Mouse (Mus musculus) gastrocnemius, postnatal 10 days (tissue): Measurements from ENCODE around the gene Onecut1. TPM values are rescaled to one million over a fixed set of nuclear protein-coding genes. Genes with fewer than 3 reads are reported as not detected.

Experiments used
- DNase-seq: peaks from one replicate; pipeline ENCODE4 v3.0.0; 2021; ENCODE audit warnings: mixed read lengths
- total RNA-seq, 2 experiments: library from RNA; stranded (reverse); gene quantifications; 2 replicates each; pipeline ENCODE4 v1.2.3; 2021

Gene Onecut1
- total RNA-seq, 2 experiments from 2014 or later, result not detected

GRCm38 (mm10) chr9:74911430-74911829, 49.7 kb downstream of the Onecut1 start:
- peak; percentile 36 for DNase-seq

- no peak for DNase-seq
These were observed 50.2 kb downstream of the Onecut1 start for GRCm38 (mm10) chr9:74911919-74912318.

GRCm38 (mm10) chr9:74912619-74913376, 51.1 kb downstream of the Onecut1 start:
- no peak for DNase-seq

DNA sequence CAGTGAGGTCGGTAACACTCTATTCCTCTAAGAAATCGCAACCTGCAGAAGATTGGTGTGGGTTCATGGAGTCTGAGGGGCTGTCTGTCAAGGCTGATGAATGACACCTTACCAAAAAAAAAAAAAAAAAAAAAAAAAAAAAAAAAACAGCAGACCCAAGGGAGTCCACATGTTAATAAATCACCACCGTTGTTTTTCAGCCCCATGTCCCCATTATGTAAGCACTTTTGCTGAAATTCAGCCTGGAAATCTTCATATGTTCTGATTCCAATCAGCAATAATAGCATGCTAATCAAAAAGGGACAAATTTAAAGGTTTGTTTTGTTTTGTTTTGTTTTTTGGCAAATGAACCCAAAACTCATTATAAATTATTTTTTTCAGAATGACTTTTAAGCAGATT, 53.9 kb downstream of the Onecut1 start:
- no peak for DNase-seq

DNA sequence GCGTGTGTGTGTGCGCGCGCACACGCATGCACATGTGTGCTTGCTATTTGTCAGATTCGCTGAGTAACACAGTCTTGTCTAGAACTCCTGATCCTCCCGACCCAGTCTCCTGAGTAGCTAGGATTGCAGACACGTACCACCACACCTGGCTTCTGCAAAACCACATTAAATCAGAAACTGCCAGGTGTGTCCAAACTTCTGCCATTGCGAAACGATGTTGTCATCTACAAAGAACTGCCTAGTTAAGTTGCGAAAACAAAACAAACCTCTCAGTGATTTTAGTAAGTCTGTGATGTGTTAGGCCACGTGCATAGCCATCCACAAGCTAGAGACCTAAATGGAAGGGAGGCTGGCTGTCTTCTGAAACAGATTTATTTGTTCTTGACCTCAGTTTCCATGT, 58.7 kb downstream of the Onecut1 start:
- DNase-seq, result no peak

GRCm38 (mm10) chr9:74921422-74921821, 59.7 kb downstream of the Onecut1 start:
- no peak for DNase-seq

GRCm38 (mm10) chr9:74922884-74923283, 61.2 kb downstream of the Onecut1 start:
- no peak for DNase-seq

DNA sequence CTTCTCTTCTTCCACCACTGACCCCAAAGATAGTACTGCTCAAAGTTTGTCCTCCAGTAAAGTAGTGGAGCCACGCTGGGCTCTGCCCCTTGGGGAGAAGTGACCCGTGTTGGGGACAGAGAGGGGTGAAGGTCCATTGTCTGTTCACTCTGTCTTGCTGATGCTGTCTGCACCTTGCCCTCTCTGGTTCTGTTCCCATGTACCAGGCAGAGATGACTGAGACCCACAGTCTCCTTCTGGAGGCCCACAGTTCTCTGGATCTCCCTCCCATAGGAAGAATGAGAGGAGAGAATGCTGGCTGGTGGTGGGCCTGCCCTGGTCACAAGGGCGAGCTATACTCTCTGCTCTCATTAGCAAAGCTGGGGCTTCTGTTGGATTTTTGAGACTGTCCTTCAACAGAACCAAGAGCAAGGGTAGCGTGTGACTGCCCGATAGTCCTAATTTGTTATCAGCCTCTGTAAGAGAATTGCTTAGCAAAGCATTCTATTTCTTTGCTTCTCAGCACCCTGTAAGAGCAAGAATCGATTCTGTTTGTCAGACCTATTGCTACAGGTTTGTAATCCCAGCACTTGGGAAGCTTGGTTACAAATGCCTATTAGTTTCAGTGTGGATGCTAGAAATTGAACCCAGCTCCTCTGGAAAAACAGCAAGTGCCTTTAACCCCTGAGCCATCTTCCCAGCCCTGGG, 61.7 kb downstream of the Onecut1 start:
- DNase-seq, result no peak

DNA sequence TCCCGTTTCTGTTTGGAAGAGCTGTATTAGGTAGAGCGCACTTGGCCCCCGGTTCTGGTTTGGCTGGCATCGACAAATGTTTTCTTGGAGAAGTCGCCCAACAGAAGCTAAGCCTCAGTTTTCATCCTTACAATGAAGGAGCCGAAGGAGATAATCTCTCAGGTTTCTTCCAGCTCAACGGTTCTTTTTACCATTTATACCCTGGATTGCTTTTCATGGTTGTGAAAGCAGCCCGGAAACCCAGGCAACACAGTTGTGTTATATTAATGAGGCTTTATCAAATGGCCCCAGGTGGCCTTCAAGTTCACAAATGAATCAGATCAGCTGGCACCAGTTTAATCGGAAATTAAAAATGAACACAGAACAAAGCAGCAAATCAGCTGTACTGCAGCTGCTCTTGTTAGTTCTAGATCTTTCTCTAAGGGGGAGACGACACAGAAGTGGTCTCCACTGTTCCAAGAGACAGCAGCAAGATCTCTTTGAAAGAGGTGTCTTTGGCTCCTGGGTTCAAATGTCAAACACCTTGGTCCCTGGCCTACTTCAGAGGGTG, 63.6 kb downstream of the Onecut1 start:
- no peak for DNase-seq

GRCm38 (mm10) chr9:74929981-74930423, 68.3 kb downstream of the Onecut1 start:
- no peak for DNase-seq

GRCm38 (mm10) chr9:74930653-74931052, 68.9 kb downstream of the Onecut1 start:
- DNase-seq, result no peak

DNA sequence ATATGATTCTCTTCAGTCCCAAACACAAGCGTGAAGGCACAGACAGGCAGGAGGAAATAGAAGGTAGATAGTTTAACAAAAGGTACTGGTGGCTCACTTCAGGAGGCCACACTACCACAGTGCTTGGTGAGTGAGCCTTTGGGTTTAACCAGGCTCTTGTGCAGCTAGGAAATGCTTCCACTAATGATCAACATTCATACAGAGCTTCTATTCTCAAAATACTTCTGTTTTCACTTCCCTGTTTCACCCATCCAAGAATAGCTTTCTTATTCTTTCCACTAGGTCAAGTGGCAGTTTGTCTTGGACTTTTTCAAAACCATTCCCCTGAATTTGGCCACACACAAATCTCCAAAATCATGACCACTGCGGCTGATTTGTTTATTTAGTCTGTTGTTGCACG, 73.6 kb downstream of the Onecut1 start:
- no peak for DNase-seq

DNA sequence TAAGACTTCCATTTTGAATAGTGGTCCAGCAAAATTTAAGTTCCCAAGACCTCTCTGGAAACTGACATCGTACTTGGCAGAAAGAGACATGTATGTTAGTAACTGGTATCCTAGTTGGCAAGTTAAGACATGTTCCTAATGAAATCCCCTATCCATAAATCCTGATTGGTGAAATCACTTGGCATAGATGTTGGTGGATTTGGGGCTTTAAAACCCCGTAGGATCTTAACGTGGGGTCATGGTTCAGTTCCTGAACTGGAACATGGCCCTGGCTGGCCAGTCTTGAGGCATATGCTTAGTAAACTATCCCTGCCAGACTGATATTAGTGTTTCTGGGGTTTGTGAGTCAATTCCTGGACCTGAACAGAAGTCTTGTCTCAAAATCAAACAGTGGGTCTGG, 76.0 kb downstream of the Onecut1 start:
- DNase-seq, result no peak

DNA sequence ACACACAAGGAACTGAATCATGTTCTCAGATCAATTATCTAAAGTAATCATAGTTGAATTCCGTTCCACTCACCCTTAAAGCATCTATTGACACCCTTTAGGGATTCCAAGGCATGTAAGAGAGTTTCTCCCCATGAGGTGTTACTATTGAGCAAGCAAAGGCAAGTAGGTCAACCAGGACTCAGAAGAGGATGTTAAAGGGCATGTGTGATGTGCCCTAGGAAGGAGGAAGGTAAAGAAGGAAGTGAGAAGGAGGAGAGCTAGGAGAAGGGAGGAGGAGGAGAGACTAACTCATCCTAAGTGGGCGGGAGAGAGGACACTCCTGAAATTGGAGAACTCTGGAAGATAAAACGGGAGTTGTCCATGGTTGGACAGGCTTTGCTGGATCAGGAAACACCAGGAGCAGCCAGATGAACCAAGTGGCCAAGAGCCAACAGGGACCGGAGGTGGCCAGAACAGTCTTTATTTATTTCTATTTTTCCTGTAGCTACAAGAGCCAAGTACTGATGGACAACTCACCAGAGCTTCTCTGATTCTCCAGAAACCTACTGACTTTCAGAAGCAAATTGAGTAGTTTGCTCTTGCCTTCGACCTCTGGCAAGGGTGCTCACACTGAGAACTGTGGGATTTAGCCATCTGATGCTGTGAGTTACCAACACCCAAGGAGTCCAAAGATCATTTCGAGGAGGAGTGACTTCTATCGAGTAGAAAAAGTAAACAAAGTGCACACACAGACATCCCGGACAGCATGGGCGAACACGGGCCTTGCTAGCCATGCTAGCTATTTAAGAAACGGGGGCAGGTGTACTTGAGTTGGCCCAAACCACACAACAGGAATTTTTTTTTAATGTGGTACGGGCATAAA, 77.2 kb downstream of the Onecut1 start:
- peak; percentile 16 for DNase-seq

Other genes starting within 250 kb of the Onecut1 start
- gene Fam214a, start 91.0 kb downstream of the Onecut1 start, total RNA-seq, result 10 to 100 TPM; 28.4 to 31.3 TPM
- gene Arpp19, start 175.7 kb downstream of the Onecut1 start, total RNA-seq, result 100 to 1,000 TPM; 147 to 150 TPM
- 10 to 100 TPM; 18.5 to 27.8 TPM for gene Myo5a, start 209.1 kb downstream of the Onecut1 start, total RNA-seq